Mouse (Mus musculus) ES-Bruce4 (cell line): ENCODE results near the gene Hipk1.

ENCODE experiments used
- EP300 ChIP-seq: IDR thresholded peaks from 2 replicates; pipeline ENCODE4 v1.6.1; 2011; ENCODE audit warnings: low read depth, low read length; ENCODE audit not compliant: insufficient read depth
- POLR2A ChIP-seq: IDR thresholded peaks from one replicate; pipeline ENCODE4 v1.8.1; 2011; ENCODE audit warnings: low read length; ENCODE audit not compliant: insufficient read depth

GRCm38 (mm10) chr3:103755351-103755750, 36.0 kb downstream of the Hipk1 start:
- TF ChIP-seq POLR2A (no peak), EP300 (no peak)
